Mouse (Mus musculus) lung, postnatal 0 days (tissue): Measurements from ENCODE around the gene Jdp2.

ENCODE experiments used
- CTCF ChIP-seq: IDR thresholded peaks from 2 replicates; pipeline ENCODE4 v1.5.1; 2016; ENCODE audit warnings: antibody characterized with exemption, mild to moderate bottlenecking
- EP300 ChIP-seq: IDR thresholded peaks from 2 replicates; pipeline ENCODE4 v1.6.1; 2016; ENCODE audit warnings: antibody characterized with exemption, mild to moderate bottlenecking, control low read depth

DNA sequence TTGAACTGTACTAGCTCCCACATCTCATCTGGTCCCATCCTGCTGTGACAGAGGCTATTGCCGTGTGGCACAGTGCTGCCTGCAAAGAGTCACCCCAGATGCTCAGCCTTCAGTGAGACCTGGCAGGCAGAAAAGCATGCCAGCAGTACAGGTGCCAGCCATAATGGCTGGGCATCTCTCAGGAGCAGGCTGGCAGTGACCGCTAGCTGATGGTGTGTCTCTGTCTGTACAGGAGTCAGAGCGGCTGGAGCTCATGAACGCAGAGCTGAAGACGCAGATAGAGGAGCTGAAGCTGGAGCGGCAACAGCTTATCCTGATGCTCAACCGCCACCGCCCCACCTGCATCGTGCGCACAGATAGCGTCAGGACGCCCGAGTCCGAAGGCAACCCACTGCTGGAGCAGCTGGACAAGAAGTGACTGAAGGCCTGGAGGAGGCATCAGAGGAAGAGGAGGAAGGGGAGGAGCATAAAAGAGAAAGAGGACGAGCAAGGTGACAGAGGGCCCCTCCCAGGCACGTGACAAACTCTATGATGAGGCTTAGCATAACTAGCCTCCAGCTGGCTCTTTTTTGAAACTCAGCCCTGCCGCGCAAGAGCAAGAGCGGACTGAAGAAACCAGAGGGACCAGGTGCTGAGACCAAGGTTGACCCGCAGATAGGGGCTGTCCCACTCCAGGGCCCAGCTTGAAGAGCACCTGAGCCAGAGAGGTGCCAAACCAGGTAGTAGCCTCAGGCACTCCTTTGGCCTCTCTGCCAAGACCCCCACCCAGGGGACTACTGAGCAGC is 39.9 kb downstream of the Jdp2 start:
- TF ChIP-seq CTCF (no peak), EP300 (no peak)
